Mouse (Mus musculus) lung, postnatal 36 days (tissue): ENCODE measurements around the gene Cd9.
A peak's percentile ranks its signal among the peaks of the same experiment; 100 is the strongest.

Experiments used
- DNase-seq: peaks from one replicate; pipeline ENCODE4 v3.0.0; 2022; ENCODE audit warnings: mixed read lengths

Cd9 gene

GRCm38 (mm10) chr6:125432522-125432921 is 62.1 kb downstream of the Cd9 start:
- no peak for DNase-seq

- no peak for DNase-seq
Measured at GRCm38 (mm10) chr6:125430982-125431381, 63.6 kb downstream of the Cd9 start.

GRCm38 (mm10) chr6:125430358-125430958 is 64.1 kb downstream of the Cd9 start:
- no peak for DNase-seq

GRCm38 (mm10) chr6:125429741-125430140 is 64.8 kb downstream of the Cd9 start:
- peak; percentile 74 for DNase-seq

- peak; percentile 93 for DNase-seq
Measured at GRCm38 (mm10) chr6:125426383-125427360, 67.9 kb downstream of the Cd9 start.

- no peak for DNase-seq
Measured at GRCm38 (mm10) chr6:125425205-125426090, 69.1 kb downstream of the Cd9 start.

GRCm38 (mm10) chr6:125424156-125424555 is 70.4 kb downstream of the Cd9 start:
- DNase-seq: no peak

GRCm38 (mm10) chr6:125423507-125423906 is 71.1 kb downstream of the Cd9 start:
- no peak for DNase-seq

- DNase-seq: no peak
Measured at GRCm38 (mm10) chr6:125423099-125423498, 71.5 kb downstream of the Cd9 start.

GRCm38 (mm10) chr6:125422051-125422822 is 72.4 kb downstream of the Cd9 start:
- peak; percentile 89 for DNase-seq

- no peak for DNase-seq
Measured at GRCm38 (mm10) chr6:125420458-125421063, 74.0 kb downstream of the Cd9 start.

GRCm38 (mm10) chr6:125418744-125419143 is 75.8 kb downstream of the Cd9 start:
- peak; percentile 81 for DNase-seq

- DNase-seq: peak; percentile 56
Measured at GRCm38 (mm10) chr6:125413326-125413725, 81.3 kb downstream of the Cd9 start.

GRCm38 (mm10) chr6:125411661-125412060 is 82.9 kb downstream of the Cd9 start:
- no peak for DNase-seq

- DNase-seq: peak; percentile 76
Measured at GRCm38 (mm10) chr6:125410995-125411547, 83.5 kb downstream of the Cd9 start.

- DNase-seq: no peak
Measured at GRCm38 (mm10) chr6:125410551-125410950, 84.0 kb downstream of the Cd9 start.
